Mouse (Mus musculus) intestine, embryonic 15.5 days (tissue): ENCODE results near the gene Gm37240. TPM values are rescaled to one million over a fixed set of nuclear protein-coding genes. Genes with fewer than 3 reads are reported as not detected.
A peak's percentile ranks its signal among the peaks of the same experiment; 100 is the strongest.
"Not testable (repeated sequence)": the region's sequence is repeated elsewhere in the genome, so short reads cannot be mapped to it uniquely, and the experiment has no call there.

ENCODE experiments used
- ATAC-seq: fragments of 200-750 bp; cut with Nextera tagmentation; 2 replicates; pipeline ENCODE4 v1.8.0; 2017; ENCODE audit warnings: moderate TSS enrichment, moderate library complexity
- H3K27ac ChIP-seq: fragments of 300-500 bp; sonication (generic); 2 replicates; pipeline ENCODE4 v1.5.1; 2015; ENCODE audit warnings: mild to moderate bottlenecking, inconsistent platforms
- H3K27me3 ChIP-seq: fragments of 300-500 bp; sonication (generic); replicated peaks from 2 replicates; pipeline ENCODE4 v1.6.1; 2015; ENCODE audit warnings: inconsistent platforms
- H3K36me3 ChIP-seq: fragments of 300-500 bp; sonication (generic); 2 replicates; pipeline ENCODE4 v1.6.1; 2015; ENCODE audit warnings: inconsistent platforms
- H3K4me1 ChIP-seq: fragments of 300-500 bp; sonication (generic); replicated peaks from 2 replicates; pipeline ENCODE4 v1.6.1; 2015; ENCODE audit warnings: inconsistent platforms
- H3K4me2 ChIP-seq: fragments of 300-500 bp; sonication (generic); replicated peaks from 2 replicates; pipeline ENCODE4 v1.6.1; 2015; ENCODE audit warnings: mild to moderate bottlenecking, inconsistent platforms
- H3K4me3 ChIP-seq: fragments of 300-500 bp; sonication (generic); replicated peaks from 2 replicates; pipeline ENCODE4 v1.5.1; 2015; ENCODE audit warnings: inconsistent platforms
- H3K9ac ChIP-seq: fragments of 300-500 bp; sonication (generic); 2 replicates; pipeline ENCODE4 v1.6.1; 2015; ENCODE audit warnings: inconsistent platforms
- H3K9me3 ChIP-seq: fragments of 300-500 bp; sonication (generic); 2 replicates; pipeline ENCODE4 v1.6.1; 2016; ENCODE audit warnings: inconsistent platforms
- WGBS: fragments of 180-500 bp; shearing (Covaris S2); methylation state at CpG from one replicate; pipeline ENCODE4 v1.1.7; 2015; 5-methylcytosine and 5-hydroxymethylcytosine counted together
- polyA plus RNA-seq: library from polyadenylated mRNA; unstranded; fragments of >200 nt; fragmentation: Nextera tagmentation; extraction: Ambion mirVana; gene quantifications from 2 replicates; pipeline ENCODE4 v1.2.1, GENCODE M21; 2015

Gene Gm37240
- 4.8 and 6.5 TPM in 2 replicates for polyA plus RNA-seq

DNA sequence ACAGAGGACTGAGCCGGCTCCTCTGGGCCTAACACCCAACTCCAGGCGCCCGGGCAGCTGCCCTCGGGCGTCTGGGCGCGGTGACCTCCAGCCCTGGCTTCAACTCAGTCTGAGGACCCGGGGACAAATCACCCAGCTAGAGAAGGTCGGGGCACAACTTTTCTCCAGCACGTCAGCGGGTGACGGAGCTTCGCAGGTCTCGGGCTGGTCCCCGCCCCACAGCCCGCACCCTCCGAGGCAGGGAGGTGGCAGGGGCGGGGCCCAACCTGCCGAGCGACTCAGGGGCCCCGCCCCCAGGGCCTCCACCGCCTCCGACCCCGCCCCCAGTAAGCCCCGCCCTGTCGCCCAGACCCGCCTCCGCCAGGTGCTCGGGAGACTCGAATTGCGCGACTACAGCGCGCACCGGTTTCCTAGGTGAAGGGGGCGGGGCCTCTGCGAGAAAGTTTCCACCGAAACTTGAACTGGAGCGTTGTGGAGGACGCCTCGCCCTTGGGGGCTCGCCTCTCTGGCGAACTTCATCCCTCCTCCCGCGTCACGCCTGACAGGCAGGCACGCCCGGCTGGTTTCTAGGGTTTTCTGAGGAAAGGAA is at the start of gene Gm37240, which contains the start of gene Glt28d2:
Gm37240 (minus strand) TSS at position 280 of the 589 bp plus-strand sequence.
Glt28d2 (minus strand) TSS at position 278 of the 589 bp plus-strand sequence.
- peak within 1 kb of the TSS; percentile 57 for H3K9ac ChIP-seq
- under 1% methylated on average over 47 of the region's 48 CpGs for WGBS
- no peaks in the 10 kb centered on the region for H3K27me3 ChIP-seq
- peak within 1 kb of the TSS; percentile 94 for H3K4me2 ChIP-seq
- H3K4me3 ChIP-seq: peak within 1 kb of the TSS; percentile 57
- ATAC-seq: peak; percentile 97
- H3K4me1 ChIP-seq: peaks cover 12% of the 10 kb centered on the region
- H3K36me3 ChIP-seq: no peaks in the 10 kb centered on the region
- peak within 1 kb of the TSS; percentile 58 for H3K27ac ChIP-seq
- H3K9me3 ChIP-seq: no peaks in the 10 kb centered on the region

DNA sequence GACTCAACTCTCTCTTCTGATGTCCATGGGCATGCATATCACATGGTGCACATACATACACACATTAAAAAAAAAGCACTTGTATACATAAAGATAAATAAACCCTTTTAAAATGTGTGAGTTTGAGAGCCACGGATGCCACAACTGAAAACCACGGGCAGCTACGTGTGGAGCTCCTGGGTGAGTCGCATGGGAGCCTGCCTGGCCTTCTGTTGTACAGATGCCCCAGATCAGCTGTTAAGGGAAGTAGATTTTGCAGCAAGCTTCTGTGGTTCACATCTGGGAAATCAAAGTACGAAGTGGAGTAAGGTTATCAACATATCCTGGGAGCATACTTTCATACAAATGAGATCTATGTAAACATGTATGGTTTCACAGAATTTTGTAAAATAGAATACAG is 46.3 kb upstream of the Gm37240 start:
- Histone ChIP-seq H3K9ac (no peak overlapping the region), H3K4me2 (no peak overlapping the region), H3K4me1 (no peaks in the 10 kb centered on the region), H3K27ac (no peak overlapping the region), H3K36me3 (no peaks in the 10 kb centered on the region), H3K27me3 (no peaks in the 10 kb centered on the region), H3K9me3 (no peaks in the 10 kb centered on the region), H3K4me3 (no peak overlapping the region)
- ATAC-seq: no peak
- 85% methylated on average over 5 of the region's 5 CpGs for WGBS

DNA sequence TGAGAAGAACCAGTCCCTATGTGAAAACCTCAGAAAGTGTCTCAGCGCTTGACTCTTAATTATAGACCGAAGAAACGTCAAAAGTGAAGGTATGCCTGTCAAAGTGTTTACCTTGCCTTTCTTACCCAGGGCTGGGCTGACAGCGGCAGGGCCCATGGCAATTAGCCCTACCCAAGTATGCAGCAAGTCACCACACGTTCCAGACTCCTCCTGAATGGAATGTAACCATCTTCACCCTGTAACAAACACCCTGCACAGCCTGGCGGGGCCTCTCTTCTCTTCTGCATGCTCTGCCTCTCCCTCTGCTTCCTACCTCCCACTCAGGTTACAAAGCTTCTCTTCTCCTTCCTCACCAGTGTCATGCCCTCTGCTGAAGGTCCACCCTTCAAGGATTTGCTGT is 44.5 kb upstream of the Gm37240 start:
- no peak overlapping the region for H3K4me2 ChIP-seq
- H3K4me3 ChIP-seq: no peak overlapping the region
- ATAC-seq: no peak
- H3K9me3 ChIP-seq: no peaks in the 10 kb centered on the region
- 65% methylated on average over 6 of the region's 6 CpGs for WGBS
- H3K36me3 ChIP-seq: no peaks in the 10 kb centered on the region
- no peaks in the 10 kb centered on the region for H3K4me1 ChIP-seq
- H3K27me3 ChIP-seq: no peaks in the 10 kb centered on the region
- H3K9ac ChIP-seq: no peak overlapping the region
- H3K27ac ChIP-seq: no peak overlapping the region

GRCm38 (mm10) chr3:85930671-85931255 is 43.4 kb upstream of the Gm37240 start:
- H3K36me3 ChIP-seq: no peaks in the 10 kb centered on the region
- WGBS: 87% methylated on average over 11 of the region's 11 CpGs

DNA sequence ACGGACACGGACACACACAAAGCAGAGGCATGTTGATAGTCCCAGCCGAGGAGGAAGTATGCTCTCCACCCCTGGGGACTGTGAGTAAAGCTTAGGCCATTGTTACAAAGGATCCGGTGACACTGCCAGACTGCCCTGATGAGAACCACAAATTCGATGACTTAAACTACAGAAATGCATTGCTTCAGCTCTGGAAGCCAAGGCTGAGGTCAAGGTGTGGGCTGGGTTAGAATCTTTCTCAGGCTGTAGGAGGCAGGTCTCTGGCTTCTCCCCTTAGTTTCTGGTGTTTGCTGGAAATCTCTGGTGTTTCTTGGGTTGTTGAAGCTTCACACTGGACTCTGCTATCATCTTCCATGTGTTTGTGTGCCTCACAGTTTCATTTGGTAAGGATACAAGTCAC is 42.4 kb upstream of the Gm37240 start:
- Histone ChIP-seq H3K4me1 (no peaks in the 10 kb centered on the region), H3K9me3 (no peaks in the 10 kb centered on the region), H3K36me3 (no peaks in the 10 kb centered on the region), H3K4me2 (no peak overlapping the region), H3K9ac (no peak overlapping the region), H3K27ac (no peak overlapping the region), H3K27me3 (no peaks in the 10 kb centered on the region), H3K4me3 (no peak overlapping the region)
- ATAC-seq: no peak
- 85% methylated on average over 5 of the region's 5 CpGs for WGBS

More at GRCm38 (mm10) chr3:85930671-85931255, 43.4 kb upstream of the Gm37240 start:
- Histone ChIP-seq H3K4me2 (no peak overlapping the region), H3K4me1 (no peaks in the 10 kb centered on the region), H3K27ac (no peak overlapping the region), H3K9me3 (no peaks in the 10 kb centered on the region), H3K4me3 (no peak overlapping the region), H3K9ac (no peak overlapping the region), H3K27me3 (no peaks in the 10 kb centered on the region)
- no peak for ATAC-seq

DNA sequence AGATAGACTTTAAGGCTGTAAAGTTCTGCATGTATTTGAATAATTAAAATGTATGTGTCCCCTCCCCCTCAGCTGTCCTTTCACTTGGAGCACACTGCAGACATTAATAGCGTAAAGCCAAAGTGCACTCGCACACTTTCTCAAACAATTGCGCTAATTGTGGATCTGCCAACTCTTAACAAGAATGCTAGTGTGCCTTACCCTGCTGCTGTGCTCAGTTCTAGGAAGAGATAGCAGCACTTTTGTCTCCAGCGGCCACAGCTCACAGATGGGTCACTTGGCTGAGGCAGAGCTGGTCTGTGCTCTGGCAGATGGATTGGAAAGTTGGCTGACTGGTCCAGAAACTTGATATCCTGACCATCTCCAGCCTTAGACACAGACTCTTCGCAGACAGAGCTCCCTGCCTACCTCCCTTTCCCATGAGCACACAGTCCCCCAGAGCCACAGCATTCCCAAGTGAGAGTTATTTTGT is 40.9 kb upstream of the Gm37240 start:
- Histone ChIP-seq H3K27ac (no peak overlapping the region), H3K9me3 (no peaks in the 10 kb centered on the region), H3K4me3 (no peak overlapping the region), H3K36me3 (no peaks in the 10 kb centered on the region), H3K4me2 (no peak overlapping the region), H3K9ac (no peak overlapping the region), H3K27me3 (no peaks in the 10 kb centered on the region), H3K4me1 (no peaks in the 10 kb centered on the region)
- WGBS: 82% methylated on average over 5 of the region's 5 CpGs
- no peak for ATAC-seq

- no peak for ATAC-seq
- no peak overlapping the region for H3K27ac ChIP-seq
- H3K9ac ChIP-seq: no peak overlapping the region
- no peak overlapping the region for H3K4me2 ChIP-seq
- no peak overlapping the region for H3K4me3 ChIP-seq
- no peaks in the 10 kb centered on the region for H3K36me3 ChIP-seq
- H3K9me3 ChIP-seq: no peaks in the 10 kb centered on the region
- H3K27me3 ChIP-seq: no peaks in the 10 kb centered on the region
- H3K4me1 ChIP-seq: no peaks in the 10 kb centered on the region
- 71% methylated on average over 9 of the region's 9 CpGs for WGBS
Observed at GRCm38 (mm10) chr3:85927296-85927695, 40.0 kb upstream of the Gm37240 start.

GRCm38 (mm10) chr3:85923954-85924945 is 36.9 kb upstream of the Gm37240 start:
- Histone ChIP-seq H3K4me3 (no peak overlapping the region), H3K9ac (no peak overlapping the region), H3K36me3 (no peaks in the 10 kb centered on the region), H3K4me2 (no peak overlapping the region), H3K9me3 (no peaks in the 10 kb centered on the region), H3K4me1 (no peaks in the 10 kb centered on the region), H3K27me3 (no peaks in the 10 kb centered on the region), H3K27ac (no peak overlapping the region)
- peak; percentile 72; the same call in 1 of the 2 replicates for ATAC-seq
- 39% methylated on average over 18 of the region's 18 CpGs for WGBS

DNA sequence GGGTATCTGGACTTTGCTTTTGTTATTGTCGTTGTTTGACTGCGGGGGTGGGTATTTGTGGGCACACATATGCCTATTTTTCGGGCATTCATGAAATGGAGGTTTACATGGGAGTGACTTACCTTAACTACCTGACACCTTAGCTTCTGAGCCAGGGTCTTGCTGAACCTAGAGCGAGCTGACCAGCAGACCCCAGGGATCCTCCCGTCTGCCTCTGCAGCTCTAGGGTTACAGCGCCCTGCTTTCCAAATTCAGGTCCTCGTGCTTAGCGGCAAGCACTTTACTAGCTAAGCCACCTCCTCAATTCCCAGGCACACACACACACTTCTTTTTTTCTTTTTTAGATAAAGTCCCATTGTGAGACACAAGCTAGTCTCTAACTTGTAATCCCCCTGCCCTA is 36.0 kb upstream of the Gm37240 start:
- no peak overlapping the region for H3K9ac ChIP-seq
- H3K4me1 ChIP-seq: no peaks in the 10 kb centered on the region
- no peaks in the 10 kb centered on the region for H3K36me3 ChIP-seq
- H3K4me3 ChIP-seq: no peak overlapping the region
- H3K27ac ChIP-seq: no peak overlapping the region
- ATAC-seq: no peak
- no peaks in the 10 kb centered on the region for H3K9me3 ChIP-seq
- H3K27me3 ChIP-seq: no peaks in the 10 kb centered on the region
- H3K4me2 ChIP-seq: no peak overlapping the region
- WGBS: 80% methylated on average over 8 of the region's 8 CpGs

DNA sequence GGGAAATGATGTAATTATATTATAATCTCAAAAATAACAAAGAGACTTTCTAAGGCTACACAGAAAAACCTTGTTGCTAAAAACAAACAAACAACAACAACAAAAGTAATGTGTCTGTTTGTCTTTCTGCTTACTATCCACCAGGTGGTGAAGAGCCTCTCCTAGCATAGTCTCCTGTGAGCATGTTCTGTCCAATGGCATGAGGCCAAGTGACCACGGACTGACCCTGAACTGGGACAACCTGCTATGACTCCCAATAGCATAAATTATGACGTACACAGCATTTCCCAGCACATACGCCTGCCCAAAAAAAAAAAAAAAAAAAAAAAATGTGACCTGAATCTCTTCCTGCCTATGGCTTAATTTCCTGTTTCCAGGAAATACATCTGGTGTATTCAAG is 35.0 kb upstream of the Gm37240 start:
- H3K4me2 ChIP-seq: no peak overlapping the region
- ATAC-seq: no peak

GRCm38 (mm10) chr3:85920671-85921070 is 33.4 kb upstream of the Gm37240 start:
- WGBS: 89% methylated on average over 2 of the region's 2 CpGs

More for the DNA sequence above, 35.0 kb upstream of the Gm37240 start:
- no peaks in the 10 kb centered on the region for H3K4me1 ChIP-seq
- H3K4me3 ChIP-seq: no peak overlapping the region
- H3K36me3 ChIP-seq: no peaks in the 10 kb centered on the region
- H3K27ac ChIP-seq: no peak overlapping the region
- WGBS: 68% methylated on average over 3 of the region's 3 CpGs
- no peaks in the 10 kb centered on the region for H3K9me3 ChIP-seq
- no peaks in the 10 kb centered on the region for H3K27me3 ChIP-seq
- no peak overlapping the region for H3K9ac ChIP-seq

GRCm38 (mm10) chr3:85917600-85917999 is 30.3 kb upstream of the Gm37240 start:
- Histone ChIP-seq H3K9me3 (no peaks in the 10 kb centered on the region), H3K27me3 (no peaks in the 10 kb centered on the region), H3K9ac (no peak overlapping the region), H3K27ac (no peak overlapping the region), H3K4me2 (no peak overlapping the region), H3K4me3 (no peak overlapping the region), H3K4me1 (no peaks in the 10 kb centered on the region), H3K36me3 (no peaks in the 10 kb centered on the region)
- WGBS: 11% methylated on average over 4 of the region's 4 CpGs
- no peak for ATAC-seq

More at GRCm38 (mm10) chr3:85920671-85921070, 33.4 kb upstream of the Gm37240 start:
- not testable (repeated sequence) for ATAC-seq, H3K4me1 ChIP-seq, H3K9me3 ChIP-seq, H3K27me3 ChIP-seq, H3K36me3 ChIP-seq, H3K4me3 ChIP-seq, H3K4me2 ChIP-seq, H3K9ac ChIP-seq, H3K27ac ChIP-seq
